Mouse (Mus musculus): Measurements from ENCODE around the gene Clhc1. TPM values are rescaled to one million over a fixed set of nuclear protein-coding genes. Genes with fewer than 3 reads are reported as not detected.
A peak's percentile ranks its signal among the peaks of the same experiment; 100 is the strongest.
"Not testable (repeated sequence)": the region's sequence is repeated elsewhere in the genome, so short reads cannot be mapped to it uniquely, and the experiment has no call there.

Gene Clhc1
- total RNA-seq (2021), result not detected
- long read RNA-seq, experiment 1, result 0 reads
- long read RNA-seq, experiment 2, result 0 reads

DNA sequence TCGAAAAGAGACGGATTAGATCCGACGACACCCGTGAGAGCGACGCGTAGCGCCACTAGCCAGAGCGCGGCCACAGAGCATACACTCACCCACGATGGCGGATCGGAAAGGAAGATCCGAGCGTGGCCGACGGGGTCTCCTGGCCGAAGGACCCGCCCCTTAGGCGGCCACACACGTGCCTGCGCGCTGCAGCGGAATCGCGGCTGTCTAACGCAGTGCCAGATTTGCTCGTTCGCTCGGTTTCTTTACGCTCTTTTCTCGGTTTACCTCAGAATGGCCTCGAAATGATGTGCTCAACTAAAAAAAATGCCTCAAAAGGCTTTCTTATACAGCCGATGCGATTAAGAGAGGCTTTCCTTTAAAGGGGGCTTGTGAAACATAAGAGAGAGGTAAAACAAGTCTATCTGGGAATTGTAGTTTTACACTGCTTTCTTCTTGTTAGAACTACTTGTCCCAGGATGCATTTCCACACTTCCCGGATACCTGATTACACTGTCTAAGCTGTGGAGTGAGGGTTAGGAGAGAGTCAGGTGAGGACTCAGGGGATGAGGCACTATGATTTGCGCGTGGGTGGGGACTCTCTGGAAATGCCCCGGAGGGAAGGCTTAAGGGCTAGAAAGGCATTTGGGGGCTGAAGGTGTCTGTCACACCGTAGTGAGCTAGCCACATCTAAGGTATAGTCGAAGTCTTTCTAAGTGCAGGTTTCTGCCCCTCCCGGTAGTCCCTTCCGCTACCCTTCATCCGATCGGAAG is at the start of gene Clhc1, which contains the start of gene Rps27a:
Clhc1 (plus strand) TSS at position 199 of the 752 bp plus-strand sequence.
Rps27a (minus strand) TSS at position 358 of the 752 bp plus-strand sequence.
- intact Hi-C loops (cut with DNase I), result loop anchor here (2.0 to 5.0 kb wide), 3 partner anchors 21 to 176 kb away; partner anchors contain the start of genes Ccdc88a, Mtif2 and Rtn4

DNA sequence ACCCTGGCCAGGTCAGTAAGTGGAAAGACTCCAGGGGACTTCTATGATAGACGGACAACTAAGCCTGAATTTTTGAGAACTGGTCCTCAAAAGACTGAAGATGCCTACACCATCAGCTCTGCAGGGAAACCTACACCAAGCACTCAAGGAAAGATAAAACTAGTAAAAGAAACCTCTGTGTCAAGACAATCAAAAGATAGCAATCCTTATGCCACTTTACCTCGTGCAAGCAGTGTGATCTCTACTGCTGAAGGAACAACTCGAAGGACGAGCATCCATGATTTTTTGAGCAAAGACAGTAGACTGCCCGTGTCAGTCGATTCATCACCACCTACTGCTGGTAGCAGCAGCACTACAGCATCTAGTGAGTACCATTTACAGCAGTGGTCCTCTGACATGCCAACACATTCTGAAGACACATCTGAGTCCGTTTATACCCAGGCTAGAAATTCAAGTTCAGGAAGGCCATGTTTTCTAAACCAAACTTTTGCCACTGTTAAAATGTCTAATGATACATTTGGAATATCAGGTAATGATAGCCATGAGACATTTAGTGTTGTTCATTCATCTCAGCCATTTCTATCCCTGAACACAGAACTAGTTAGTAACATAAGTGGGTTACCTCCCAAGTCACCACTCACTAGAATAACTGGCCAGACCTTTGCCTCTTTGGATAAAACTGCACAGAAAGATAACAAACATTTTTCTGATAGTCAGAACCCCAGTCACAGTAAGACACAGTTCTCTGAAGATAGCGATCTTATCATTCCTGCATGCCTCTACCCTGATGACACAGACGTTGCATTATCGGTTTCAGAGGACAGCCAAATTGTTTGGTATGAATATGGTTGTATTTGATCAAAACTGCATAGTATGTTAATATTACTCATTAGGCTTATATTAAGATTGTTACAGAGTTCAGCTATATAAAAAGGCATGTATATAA is 43.5 kb upstream of the Clhc1 start:
- intact Hi-C loops (cut with DNase I), result no loop called here
- DNase-seq, result no peak

More for the DNA sequence above, at the start of gene Clhc1, which contains the start of gene Rps27a:
- DNase-seq, result peak; percentile 97 to 98

DNA sequence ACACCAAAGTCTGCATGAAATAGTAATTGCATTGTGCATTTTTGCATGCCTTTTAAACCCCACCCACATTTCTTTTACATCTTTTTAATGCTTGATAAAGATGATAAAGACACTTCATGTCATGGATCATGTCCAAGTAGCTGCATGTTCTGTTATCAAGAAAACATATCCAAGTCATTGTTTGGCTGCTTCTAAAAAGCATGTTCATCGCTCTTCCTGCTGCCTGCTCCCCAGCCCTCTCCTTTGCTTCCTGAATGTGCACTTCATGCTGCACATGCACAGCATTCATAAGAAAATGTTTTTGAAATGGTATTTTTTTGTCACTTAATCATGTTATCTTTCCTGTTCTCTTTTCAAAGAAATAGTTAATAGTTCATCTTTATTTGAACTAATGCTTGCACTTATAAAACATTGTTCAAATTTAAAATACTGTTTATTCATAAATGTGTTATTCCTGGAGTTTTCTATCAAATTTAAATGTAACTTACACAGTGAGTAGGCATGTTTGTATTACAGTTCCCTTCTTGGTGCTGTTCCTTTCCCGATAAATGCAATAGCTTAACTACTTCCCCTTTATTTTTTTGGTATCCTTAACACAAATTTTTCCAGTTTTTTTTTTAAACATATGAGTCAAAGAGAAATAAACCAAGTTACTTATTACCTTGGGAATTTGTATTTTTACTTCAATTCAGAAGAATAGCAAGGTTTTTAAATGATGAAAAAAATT is 42.7 kb upstream of the Clhc1 start:
- intact Hi-C loops (cut with DNase I), result no loop called here
- no peak for DNase-seq

DNA sequence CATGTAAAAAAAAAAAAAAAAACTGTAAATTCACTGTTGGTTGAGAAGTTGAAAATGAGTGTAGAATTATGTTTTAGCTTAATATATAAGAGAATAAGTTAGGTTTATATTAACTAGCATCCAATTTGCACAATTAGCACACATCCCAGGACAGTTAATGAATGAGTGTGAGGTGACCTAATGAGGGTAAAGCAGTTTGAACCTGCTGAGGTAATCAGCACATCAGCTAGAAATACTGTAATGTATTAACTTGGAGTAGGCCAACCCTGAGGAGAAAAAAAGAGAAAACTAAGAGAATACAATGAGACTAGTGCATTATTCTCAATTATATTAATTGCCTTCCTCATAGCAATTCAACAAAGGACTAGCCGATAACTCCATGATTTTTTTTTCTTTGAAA is 38.3 kb upstream of the Clhc1 start:
- intact Hi-C loops (cut with DNase I), result no loop called here

DNA sequence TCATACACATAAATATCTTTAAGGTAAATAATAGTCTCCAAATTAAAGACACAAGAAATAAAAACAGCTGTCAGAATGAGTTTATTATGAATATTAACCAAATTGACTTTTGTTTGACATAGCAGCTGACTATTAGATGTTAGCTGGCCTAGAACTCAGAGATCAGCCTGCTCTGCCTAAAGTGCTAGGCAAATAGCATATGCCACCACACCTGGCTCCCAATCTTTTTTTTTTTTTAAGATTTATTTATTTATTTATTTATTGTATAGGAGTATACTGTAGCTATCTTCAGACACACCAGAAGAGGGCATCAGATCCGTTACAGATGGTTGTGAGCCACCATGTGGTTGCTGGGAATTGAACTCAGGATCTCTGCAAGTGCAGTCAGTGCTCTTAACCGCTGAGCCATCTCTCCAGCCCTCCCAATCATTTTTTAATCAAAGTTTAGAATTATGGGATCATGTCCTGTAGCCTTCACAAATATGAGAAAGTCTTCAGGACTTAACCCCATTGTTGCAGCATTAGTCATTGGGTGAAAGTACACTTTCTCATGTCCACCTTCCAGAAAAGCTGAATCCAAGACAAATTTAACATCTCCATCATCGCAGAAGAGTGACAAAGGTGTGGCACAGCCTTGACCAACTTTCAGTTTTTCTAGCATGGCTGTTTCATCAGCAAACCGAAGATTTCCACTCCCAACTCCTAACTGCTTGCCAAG is 34.8 kb upstream of the Clhc1 start:
- intact Hi-C loops (cut with DNase I), result no loop called here
- DNase-seq, result no peak

More for the DNA sequence above, 38.3 kb upstream of the Clhc1 start:
- no peak for DNase-seq

DNA sequence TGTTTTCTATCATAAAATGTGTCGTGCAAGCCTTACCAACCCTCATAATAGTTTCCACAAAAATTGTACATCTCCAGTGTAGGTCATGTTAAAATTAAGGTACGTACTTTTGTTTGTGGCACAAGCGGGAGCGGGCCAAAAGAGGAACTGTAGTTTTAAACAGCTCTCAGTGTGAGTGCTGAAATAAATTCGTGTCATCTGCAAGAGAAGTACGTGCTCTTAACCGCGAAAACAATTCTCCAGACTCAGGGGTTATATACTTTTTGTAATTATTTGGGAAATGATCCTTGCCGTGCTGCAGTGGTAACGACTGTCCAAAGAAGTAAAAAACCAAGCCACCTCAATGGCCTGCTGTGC is 33.4 kb upstream of the Clhc1 start:
- no peak for DNase-seq

DNA sequence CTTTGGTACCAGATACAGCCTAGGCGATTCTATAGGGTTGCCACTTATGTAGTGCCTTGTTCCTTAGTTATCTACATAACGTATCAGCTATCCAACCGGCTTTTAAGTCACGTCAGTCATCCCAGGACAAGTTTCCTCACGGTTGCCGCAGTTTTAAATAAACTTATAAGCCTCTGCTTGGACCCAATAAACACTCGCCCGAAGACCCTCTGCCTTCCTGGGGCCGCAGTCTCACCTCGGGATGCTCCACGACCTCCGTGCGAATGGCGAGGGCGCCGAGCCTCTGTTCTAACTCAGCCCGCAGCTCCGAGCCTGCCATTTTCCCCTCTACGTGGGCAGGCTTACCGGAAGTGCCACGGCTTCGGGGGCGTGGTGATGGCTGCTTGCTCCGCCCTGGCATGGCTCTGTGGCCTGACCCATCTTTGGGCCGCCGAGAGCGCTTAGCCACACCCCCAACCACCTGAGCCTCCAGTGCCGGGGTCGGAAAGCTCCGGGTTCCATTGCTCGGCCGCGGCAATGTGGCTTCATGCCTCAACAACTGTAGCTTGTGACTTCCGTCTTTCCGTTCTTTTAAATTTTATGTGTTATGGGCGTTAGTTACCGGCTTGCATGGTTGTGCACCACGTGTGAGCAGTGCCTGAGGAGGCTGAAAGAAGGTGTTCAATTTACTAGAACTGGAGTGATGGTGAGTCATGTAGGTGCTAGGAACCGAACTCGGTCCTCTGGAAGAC is 32.9 kb upstream of the Clhc1 start, which contains the start of gene Prorsd1:
Prorsd1 (minus strand) TSS at position 352 of the 731 bp plus-strand sequence.
- peak; percentile 88 to 93 for DNase-seq
- intact Hi-C loops (cut with DNase I), result no loop called here

More for the DNA sequence above, 33.4 kb upstream of the Clhc1 start:
- intact Hi-C loops (cut with DNase I), result no loop called here

DNA sequence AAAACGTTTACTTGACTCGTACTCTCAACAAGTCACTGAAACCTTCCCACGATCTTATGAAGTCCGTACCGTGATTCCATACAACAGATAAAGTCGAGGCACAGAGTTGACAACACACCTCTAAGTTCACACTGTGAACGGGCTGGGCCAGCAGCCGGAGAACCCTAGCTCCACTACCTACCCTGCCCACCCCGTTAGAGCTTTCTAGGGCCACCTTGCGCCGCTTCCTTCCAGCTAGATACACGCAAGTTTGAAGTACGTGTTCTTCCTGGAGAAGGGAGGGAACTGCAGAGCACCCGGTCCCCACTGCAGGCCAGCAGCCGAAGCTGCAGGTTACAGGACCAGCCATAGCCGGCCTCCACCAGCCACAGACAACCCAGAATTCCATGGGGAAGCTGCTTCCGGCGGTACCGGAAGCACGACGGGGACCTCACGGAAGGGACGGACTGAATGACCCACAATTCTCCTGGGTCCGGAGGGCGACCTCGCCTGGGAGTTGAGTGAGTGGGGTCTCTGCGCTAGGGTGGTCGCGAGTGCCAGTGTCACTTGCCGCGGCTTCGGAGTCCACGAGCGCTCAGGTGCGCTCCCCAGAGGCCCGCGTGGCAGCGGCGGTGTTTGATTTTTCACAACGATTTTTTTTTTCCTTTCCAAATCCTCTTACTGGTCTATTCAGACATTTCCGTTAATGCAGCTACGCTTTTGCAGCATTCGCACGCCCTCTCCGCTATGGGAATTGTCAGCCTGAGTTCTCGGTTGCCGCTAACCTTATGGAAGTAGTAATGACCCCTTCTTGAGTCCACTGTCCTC is 21.6 kb upstream of the Clhc1 start, which contains the start of gene Mtif2:
Mtif2 (plus strand) TSS at position 421 of the 807 bp plus-strand sequence.
- intact Hi-C loops (cut with DNase I), result loop anchor here (2.0 kb wide), 1 partner anchor 21 kb away; the partner anchor contains the start of gene Clhc1
- DNase-seq, result peak; percentile 75 to 83

DNA sequence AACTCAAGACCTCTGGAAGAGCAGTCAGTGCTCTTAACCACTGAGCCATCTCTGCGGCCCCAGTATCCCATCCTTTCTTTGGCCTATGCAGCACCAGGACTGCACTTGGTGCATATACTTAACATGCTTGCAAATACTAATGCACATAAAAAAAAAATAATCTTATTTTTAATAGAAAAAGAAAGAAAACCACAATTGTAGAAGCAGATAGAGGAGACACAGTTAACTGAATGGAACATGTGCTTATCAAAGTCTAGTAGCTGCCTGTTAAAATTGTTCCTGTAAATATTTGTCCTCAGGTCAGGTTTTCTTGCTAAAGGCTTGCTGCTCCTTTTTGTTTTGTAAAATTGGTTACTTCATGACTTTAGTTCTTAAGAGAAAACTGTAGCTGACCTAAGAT is 9.5 kb upstream of the Clhc1 start:
- intact Hi-C loops (cut with DNase I), result no loop called here
- no peak for DNase-seq

DNA sequence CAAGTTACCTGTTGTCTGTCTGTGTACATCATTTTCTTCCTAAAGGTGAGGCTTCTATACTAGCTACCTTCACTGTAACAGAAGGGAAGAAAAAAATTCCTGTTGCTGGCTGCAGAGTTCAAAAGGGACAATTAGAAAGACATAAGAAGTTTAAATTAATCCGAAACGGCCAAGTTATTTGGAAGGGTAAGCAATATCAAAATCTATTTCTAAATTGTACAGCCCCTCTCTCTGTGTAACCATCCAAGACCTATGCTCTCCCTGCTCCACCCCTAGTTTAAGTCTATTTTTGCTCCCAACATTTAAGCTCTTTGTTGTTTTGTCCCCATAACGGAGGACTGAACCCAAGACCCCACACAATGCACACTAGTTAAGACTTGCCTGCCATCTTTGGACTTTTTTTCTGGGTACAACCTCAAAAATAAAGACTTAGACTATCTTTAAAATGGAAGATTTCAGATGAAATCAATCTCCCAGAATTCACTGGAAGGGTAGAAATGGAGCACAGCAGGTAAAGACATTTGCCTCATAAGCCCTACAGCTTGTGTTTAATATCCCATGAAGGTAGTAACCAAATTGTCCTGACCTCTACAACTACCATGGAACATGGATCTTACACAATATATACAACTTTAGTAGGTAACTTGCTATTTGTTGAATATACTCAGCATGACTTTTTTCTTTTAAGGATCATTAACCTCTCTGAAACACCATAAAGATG is 3.4 kb upstream of the Clhc1 start:
- no peak for DNase-seq
- intact Hi-C loops (cut with DNase I), result no loop called here

DNA sequence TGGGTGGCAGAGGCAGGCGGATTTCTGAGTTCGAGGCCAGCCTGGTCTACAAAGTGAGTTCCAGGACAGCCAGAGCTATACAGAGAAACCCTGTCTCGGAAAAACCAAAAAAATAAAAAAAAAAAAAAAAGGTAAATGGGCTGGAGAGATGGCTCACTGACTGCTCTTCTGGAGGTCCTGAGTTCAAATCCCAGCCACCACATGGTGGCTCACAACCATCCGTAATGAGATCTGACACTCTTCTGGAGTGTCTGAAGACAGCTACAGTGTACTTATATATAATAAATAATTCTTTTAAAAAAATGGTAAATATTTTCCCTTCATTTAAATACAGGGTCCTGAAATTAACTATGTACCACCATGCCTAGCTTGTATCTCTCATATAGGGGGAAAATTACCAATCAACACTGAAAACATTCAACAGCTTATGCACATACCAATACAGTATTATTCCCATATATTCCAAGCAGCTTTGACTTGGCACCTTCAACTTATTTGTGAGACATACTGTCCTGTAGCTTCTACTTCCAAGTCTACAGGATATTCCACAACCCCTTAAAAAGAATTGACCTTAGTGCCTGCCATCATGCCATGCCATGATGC is 2.5 kb upstream of the Clhc1 start:
- intact Hi-C loops (cut with DNase I), result loop anchor here (5.0 kb wide), 1 partner anchor 173 kb away; the partner anchor contains the start of gene Ccdc88a
- DNase-seq, result not testable (repeated sequence)

DNA sequence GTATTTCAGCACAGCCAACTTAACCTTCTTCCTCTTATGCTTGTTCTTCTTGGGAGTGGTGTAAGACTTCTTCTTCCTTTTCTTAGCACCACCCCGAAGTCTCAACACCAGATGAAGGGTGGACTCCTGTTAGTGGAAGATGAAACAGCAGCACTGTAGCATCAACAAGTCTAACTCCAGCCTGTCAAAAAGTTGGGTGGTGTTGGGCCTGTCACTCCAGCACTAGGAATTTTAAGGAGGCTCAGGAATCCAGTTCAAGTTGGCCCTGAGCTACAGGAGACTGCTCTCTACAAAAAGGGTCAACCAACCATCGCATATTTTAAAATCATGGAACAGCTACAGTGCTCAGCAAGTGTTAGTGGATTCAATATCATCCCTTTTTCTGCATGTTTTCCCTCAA is 1.5 kb upstream of the Clhc1 start:
- not testable (repeated sequence) for DNase-seq
- intact Hi-C loops (cut with DNase I), result loop anchor here (2.0 to 5.0 kb wide), 3 partner anchors 19 to 174 kb away; partner anchors contain the start of genes Ccdc88a, Mtif2 and Rtn4

DNA sequence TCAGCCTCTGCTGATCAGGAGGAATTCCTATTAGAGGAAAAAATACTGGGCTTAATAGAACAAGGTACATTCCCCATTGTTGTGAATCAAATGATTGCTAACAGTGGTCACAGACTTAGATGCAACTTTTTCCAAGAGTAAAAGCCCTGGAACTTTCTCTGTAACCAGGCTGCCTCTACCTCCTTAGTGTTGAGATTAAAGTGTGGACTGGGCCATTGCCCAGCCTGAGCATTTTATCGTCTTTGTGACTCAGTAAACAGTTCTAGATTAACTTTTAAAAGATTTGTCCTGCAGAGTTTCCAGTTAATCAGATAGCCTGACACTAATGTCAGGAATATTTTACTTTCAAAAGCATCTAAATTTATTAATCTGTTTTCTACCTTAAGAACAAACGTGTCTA is 988 bp upstream of the Clhc1 start:
- intact Hi-C loops (cut with DNase I), result loop anchor here (2.0 to 5.0 kb wide), 3 partner anchors 20 to 174 kb away; partner anchors contain the start of genes Ccdc88a, Mtif2 and Rtn4
- no peak for DNase-seq

DNA sequence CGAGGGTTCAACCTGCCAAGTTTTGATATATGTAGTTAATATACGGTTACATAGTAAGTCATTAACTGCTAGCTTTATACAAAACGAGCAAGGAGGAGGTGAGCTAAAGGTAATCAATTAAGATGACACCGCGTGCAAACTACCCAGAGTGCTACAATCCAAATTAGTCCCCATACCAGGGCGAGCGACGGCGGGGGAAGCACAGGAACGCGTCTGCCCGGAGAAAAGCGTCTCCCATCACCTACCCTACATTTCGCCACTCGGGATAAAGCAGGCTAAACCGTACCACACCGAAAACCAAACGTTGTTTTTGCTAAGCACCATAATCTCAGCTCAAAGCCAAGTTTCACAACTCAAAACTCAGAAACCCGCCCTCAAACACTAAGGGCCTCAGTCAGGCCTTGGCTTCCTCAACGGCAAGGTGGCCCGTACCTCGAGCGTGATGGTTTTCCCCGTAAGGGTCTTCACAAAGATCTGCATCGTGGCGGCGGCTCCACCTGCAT is 450 bp upstream of the Clhc1 start:
- intact Hi-C loops (cut with DNase I), result loop anchor here (2.0 to 5.0 kb wide), 3 partner anchors 20 to 175 kb away; partner anchors contain the start of genes Ccdc88a, Mtif2 and Rtn4
- DNase-seq, result no peak

DNA sequence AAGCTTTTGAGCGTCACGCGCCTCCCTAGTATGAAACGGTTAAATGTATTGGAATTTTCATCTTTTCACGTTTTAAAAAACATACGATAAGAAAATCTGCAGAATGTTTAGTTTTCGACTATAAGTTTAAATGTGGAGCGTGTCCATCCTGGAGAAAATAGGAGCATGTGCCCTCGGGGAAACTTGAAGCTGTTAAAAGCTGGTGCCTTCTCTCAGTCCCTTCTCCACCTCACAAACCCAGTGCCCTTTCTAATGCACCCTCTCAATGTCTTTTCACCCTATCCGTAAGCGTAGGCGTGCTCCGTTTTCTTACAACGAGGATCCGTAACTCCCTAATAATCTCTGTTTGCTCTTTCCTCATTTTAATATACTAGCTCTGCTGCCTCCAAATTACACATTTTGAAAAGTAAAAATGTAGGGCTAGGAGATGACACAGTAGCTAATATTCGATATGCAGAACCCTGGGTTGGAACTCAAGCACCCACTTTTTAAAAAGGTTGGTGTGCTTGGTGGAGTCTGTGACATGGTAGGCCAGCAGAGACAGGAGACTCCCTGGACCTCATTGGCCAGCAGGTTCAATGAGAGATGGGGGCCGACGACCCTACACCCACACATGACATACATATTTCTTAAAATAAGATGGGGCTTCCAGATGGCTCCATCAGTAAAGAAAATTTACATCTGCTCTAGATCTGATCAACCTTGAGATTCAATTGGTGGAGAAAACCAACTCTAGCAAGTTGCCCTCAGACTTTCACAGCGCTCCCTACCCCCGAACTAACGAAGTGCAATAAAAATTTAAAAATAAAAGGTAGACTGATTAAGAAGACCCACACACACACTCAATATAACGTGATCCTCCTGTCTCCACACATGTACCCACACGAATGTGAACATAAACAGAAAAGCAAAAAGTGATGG is 1.0 kb downstream of the Clhc1 start:
- DNase-seq, result no peak

More for the DNA sequence above, 1.0 kb downstream of the Clhc1 start:
- intact Hi-C loops (cut with DNase I), result loop anchor here (5.0 kb wide), 1 partner anchor 176 kb away; the partner anchor contains the start of gene Ccdc88a
